Mouse (Mus musculus): ENCODE data around the gene Cdkal1. TPM values are rescaled to one million over a fixed set of nuclear protein-coding genes. Genes with fewer than 3 reads are reported as not detected.

Gene Cdkal1
- polyA plus RNA-seq, 1 experiment = 10.3 TPM

GRCm38 (mm10) chr13:29698307-29698985, 157.0 kb downstream of the Cdkal1 start:
- WGBS = 67% methylated on average over 5 of the region's 5 CpGs
- no peaks in the 10 kb centered on the region for H3K27me3 ChIP-seq (ENCODE audit: control insufficient read depth, insufficient read depth, low read length)
- no peak overlapping the region for H3K27ac ChIP-seq (ENCODE audit: insufficient read depth, low read length)
- no peak for TF ChIP-seq POLR2A (IDR thresholded peaks at IDR 0.05; ENCODE audit: borderline replicate concordance, insufficient read depth, low read length)
- no peak for TF ChIP-seq CTCF (IDR thresholded peaks at IDR 0.05; ENCODE audit: borderline replicate concordance, insufficient read depth, low read depth, low read length)
- peaks cover 7% of the 10 kb centered on the region for H3K4me1 ChIP-seq (ENCODE audit: control insufficient read depth, insufficient read depth, low read length)
- no peak overlapping the region for H3K4me3 ChIP-seq (replicated peaks; ENCODE audit: insufficient read depth, low read depth, low read length)
- DNase-seq = no peak

DNA sequence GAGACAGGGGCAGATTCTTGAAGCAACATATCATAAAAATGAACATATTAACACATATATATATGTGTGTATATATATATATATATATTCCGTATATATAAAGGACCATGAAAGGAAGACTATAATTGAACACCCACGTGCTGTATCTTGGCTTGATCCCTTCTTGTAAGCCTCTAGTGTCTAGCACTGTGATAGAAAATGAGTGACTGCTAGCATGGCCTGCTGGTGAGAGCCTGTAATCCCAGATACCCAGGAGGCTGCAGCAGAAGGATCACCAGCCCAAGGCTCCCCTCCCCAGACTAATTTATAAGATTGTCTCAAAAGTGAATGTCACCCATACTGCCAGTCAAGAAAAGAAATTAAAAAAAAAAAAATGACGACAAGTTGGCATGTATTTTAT, 158.2 kb downstream of the Cdkal1 start:
- no peak overlapping the region for H3K4me3 ChIP-seq (replicated peaks; ENCODE audit: insufficient read depth, low read depth, low read length)
- WGBS = 84% methylated on average over 3 of the region's 3 CpGs
- TF ChIP-seq CTCF (IDR thresholded peaks at IDR 0.05; ENCODE audit: borderline replicate concordance, insufficient read depth, low read depth, low read length) (no peak), POLR2A (IDR thresholded peaks at IDR 0.05; ENCODE audit: borderline replicate concordance, insufficient read depth, low read length) (no peak)
- no peaks in the 10 kb centered on the region for H3K27me3 ChIP-seq (ENCODE audit: control insufficient read depth, insufficient read depth, low read length)
- no peak overlapping the region for H3K27ac ChIP-seq (ENCODE audit: insufficient read depth, low read length)
- DNase-seq = no peak
- peaks cover 3% of the 10 kb centered on the region; the same call in 1 of the 2 replicates for H3K4me1 ChIP-seq (ENCODE audit: control insufficient read depth, insufficient read depth, low read length)

DNA sequence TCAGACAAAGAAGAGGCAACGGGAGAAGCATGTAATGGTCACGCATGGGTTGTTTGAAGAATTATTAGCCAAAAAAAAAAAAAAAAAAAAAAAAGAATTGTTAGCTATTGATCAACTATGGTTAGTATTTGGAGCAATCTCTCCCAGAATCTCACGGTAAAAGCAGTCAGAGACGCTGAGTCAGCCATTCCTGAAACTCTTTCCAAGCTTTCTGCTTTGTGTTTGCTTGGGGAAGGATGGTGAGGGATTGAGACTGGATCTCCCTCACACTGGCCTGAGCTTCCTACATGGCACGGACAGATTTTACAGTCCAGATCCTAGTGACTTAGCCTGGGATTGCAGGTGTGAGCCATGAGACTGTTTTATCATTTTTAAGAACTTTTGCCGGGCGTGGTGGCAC, 164.7 kb downstream of the Cdkal1 start:
- Histone ChIP-seq H3K4me3 (replicated peaks; ENCODE audit: insufficient read depth, low read depth, low read length) (no peak overlapping the region), H3K4me1 (ENCODE audit: control insufficient read depth, insufficient read depth, low read length) (no peaks in the 10 kb centered on the region), H3K27me3 (ENCODE audit: control insufficient read depth, insufficient read depth, low read length) (no peaks in the 10 kb centered on the region), H3K27ac (ENCODE audit: insufficient read depth, low read length) (no peak overlapping the region)
- 83% methylated on average over 7 of the region's 7 CpGs for WGBS
- no peak for TF ChIP-seq CTCF (IDR thresholded peaks at IDR 0.05; ENCODE audit: borderline replicate concordance, insufficient read depth, low read depth, low read length)
- TF ChIP-seq POLR2A (IDR thresholded peaks at IDR 0.05; ENCODE audit: borderline replicate concordance, insufficient read depth, low read length) = no peak
- no peak for DNase-seq

DNA sequence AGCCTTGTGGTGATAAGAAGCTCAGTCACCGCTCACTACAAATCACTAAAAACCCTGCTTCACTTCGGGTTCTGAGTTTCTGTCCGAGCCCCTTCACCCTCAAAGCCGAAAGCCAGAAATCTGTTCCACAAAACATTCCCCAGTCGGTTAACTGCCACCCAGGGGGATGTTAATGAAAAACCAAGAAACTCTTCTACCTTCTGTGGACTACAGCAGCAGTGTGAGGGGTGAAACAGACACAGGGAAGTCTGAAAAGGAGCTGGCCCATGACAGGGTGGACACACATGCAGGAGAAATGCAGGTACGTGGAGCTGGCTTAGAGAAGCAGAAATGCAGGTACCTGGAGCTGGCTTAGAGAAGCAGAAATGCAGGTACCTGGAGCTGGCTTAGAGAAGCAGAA, 166.6 kb downstream of the Cdkal1 start:
- WGBS = 87% methylated on average over 6 of the region's 6 CpGs
- no peak for TF ChIP-seq CTCF (IDR thresholded peaks at IDR 0.05; ENCODE audit: borderline replicate concordance, insufficient read depth, low read depth, low read length)
- Histone ChIP-seq H3K4me1 (ENCODE audit: control insufficient read depth, insufficient read depth, low read length) (no peaks in the 10 kb centered on the region), H3K4me3 (replicated peaks; ENCODE audit: insufficient read depth, low read depth, low read length) (no peak overlapping the region), H3K27ac (ENCODE audit: insufficient read depth, low read length) (no peak overlapping the region), H3K27me3 (ENCODE audit: control insufficient read depth, insufficient read depth, low read length) (no peaks in the 10 kb centered on the region)
- DNase-seq = no peak

- Histone ChIP-seq H3K27ac (ENCODE audit: insufficient read depth, low read length) (no peak overlapping the region), H3K27me3 (ENCODE audit: control insufficient read depth, insufficient read depth, low read length) (no peaks in the 10 kb centered on the region), H3K4me1 (ENCODE audit: control insufficient read depth, insufficient read depth, low read length) (no peaks in the 10 kb centered on the region), H3K4me3 (replicated peaks; ENCODE audit: insufficient read depth, low read depth, low read length) (no peak overlapping the region)
- 94% methylated on average over 7 of the region's 7 CpGs for WGBS
- no peak for DNase-seq
- TF ChIP-seq CTCF (IDR thresholded peaks at IDR 0.05; ENCODE audit: borderline replicate concordance, insufficient read depth, low read depth, low read length) (no peak), POLR2A (IDR thresholded peaks at IDR 0.05; ENCODE audit: borderline replicate concordance, insufficient read depth, low read length) (no peak)
Measured at GRCm38 (mm10) chr13:29687872-29688271, 167.6 kb downstream of the Cdkal1 start.

DNA sequence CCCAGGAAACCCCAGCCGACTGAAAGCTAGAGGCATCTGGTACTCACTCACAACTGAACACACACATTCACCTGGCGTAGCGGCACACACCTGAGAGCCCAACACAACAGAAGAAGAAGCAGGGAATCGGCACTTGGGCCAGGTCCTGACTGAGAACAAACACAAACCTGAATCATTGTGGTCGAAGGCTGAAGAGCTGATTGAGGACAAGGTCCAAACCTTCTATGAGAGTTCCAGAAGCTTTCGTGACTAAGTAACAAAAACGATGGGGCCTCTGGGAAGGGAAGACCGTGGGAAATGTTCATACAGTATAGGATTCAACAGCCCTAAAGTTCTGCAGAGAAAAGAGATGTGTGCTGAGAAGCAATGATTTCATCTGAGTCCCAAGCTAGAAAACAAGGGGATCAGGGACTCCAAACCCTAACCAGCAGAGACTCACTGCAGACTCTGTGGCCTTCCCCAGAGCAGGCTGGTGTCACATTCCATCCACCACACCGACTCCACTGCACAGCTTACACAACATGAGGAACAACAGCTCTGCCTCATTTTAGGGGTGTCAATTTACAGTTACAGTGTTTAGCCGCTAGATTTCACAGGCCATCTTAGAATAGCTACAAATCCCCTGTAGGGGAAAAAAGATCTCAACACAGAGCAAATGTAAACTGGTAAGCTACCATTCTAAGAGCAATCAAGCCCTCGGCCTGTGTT, 175.8 kb downstream of the Cdkal1 start:
- no peak overlapping the region for H3K27ac ChIP-seq (ENCODE audit: insufficient read depth, low read length)
- H3K4me3 ChIP-seq (replicated peaks; ENCODE audit: insufficient read depth, low read depth, low read length) = no peak overlapping the region
- no peak for DNase-seq
- 93% methylated on average over 11 of the region's 11 CpGs for WGBS
- H3K27me3 ChIP-seq (ENCODE audit: control insufficient read depth, insufficient read depth, low read length) = no peaks in the 10 kb centered on the region
- H3K4me1 ChIP-seq (ENCODE audit: control insufficient read depth, insufficient read depth, low read length) = no peaks in the 10 kb centered on the region
- no peak for TF ChIP-seq POLR2A (IDR thresholded peaks at IDR 0.05; ENCODE audit: borderline replicate concordance, insufficient read depth, low read length)
- no peak for TF ChIP-seq CTCF (IDR thresholded peaks at IDR 0.05; ENCODE audit: borderline replicate concordance, insufficient read depth, low read depth, low read length)

- Histone ChIP-seq H3K27me3 (ENCODE audit: control insufficient read depth, insufficient read depth, low read length) (no peaks in the 10 kb centered on the region), H3K4me1 (ENCODE audit: control insufficient read depth, insufficient read depth, low read length) (no peaks in the 10 kb centered on the region), H3K27ac (ENCODE audit: insufficient read depth, low read length) (no peak overlapping the region), H3K4me3 (replicated peaks; ENCODE audit: insufficient read depth, low read depth, low read length) (no peak overlapping the region)
- DNase-seq = no peak
- WGBS = 94% methylated on average over 4 of the region's 4 CpGs
- no peak for TF ChIP-seq CTCF (IDR thresholded peaks at IDR 0.05; ENCODE audit: borderline replicate concordance, insufficient read depth, low read depth, low read length)
- no peak for TF ChIP-seq POLR2A (IDR thresholded peaks at IDR 0.05; ENCODE audit: borderline replicate concordance, insufficient read depth, low read length)
Measured at GRCm38 (mm10) chr13:29677559-29677958, 177.9 kb downstream of the Cdkal1 start.

GRCm38 (mm10) chr13:29670626-29671025, 184.8 kb downstream of the Cdkal1 start:
- WGBS = 90% methylated on average over 3 of the region's 3 CpGs
- Histone ChIP-seq H3K27me3 (ENCODE audit: control insufficient read depth, insufficient read depth, low read length) (no peaks in the 10 kb centered on the region), H3K27ac (ENCODE audit: insufficient read depth, low read length) (no peak overlapping the region), H3K4me3 (replicated peaks; ENCODE audit: insufficient read depth, low read depth, low read length) (no peak overlapping the region), H3K4me1 (ENCODE audit: control insufficient read depth, insufficient read depth, low read length) (no peaks in the 10 kb centered on the region)
- no peak for DNase-seq
- no peak for TF ChIP-seq CTCF (IDR thresholded peaks at IDR 0.05; ENCODE audit: borderline replicate concordance, insufficient read depth, low read depth, low read length)
- no peak for TF ChIP-seq POLR2A (IDR thresholded peaks at IDR 0.05; ENCODE audit: borderline replicate concordance, insufficient read depth, low read length)
